Mouse (Mus musculus) ES-E14 (cell line): ENCODE measurements around the gene 9430038I01Rik.

Experiments used
- HCFC1 ChIP-seq: IDR thresholded peaks from 2 replicates; pipeline ENCODE4 v1.6.1; 2012; ENCODE audit warnings: low read length, inconsistent platforms, borderline replicate concordance; ENCODE audit not compliant: insufficient read depth
- ZC3H11A ChIP-seq: IDR thresholded peaks from 2 replicates; pipeline ENCODE4 v1.6.1; 2012; ENCODE audit warnings: low read depth, mild to moderate bottlenecking, inconsistent platforms, low read length, borderline replicate concordance
- ZNF384 ChIP-seq: IDR thresholded peaks from 2 replicates; pipeline ENCODE4 v1.6.1; 2012; ENCODE audit warnings: low read depth, low read length, inconsistent platforms

DNA sequence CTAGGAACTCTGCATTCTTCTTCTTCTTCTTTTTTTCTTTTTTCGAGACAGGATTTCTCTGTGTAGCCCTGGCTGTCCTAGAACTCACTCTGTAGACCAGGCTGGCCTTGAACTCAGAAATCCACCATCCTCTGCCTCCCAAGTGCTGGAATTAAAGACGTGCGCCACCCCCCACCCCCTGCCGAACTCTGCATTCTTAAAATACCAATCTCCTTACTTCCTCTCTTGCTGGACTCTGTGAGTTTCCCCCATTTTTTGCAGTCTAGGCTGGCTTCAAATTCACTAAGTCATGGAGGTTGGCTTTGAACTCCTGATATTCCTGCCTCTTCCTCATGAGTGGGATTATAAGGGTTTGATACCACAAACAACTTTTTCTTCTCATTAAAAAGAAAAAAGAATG is 16.1 kb upstream of the 9430038I01Rik start:
- TF ChIP-seq HCFC1 (no peak), ZC3H11A (no peak), ZNF384 (no peak)
